ENCODE assay signal across 20 mouse cellular contexts in genomic region chr1:160330828-160331227, GRCm38 (mm10).
DNase-seq lines count a peak whose midpoint lies in the region; ATAC-seq and TF ChIP-seq lines count a peak whose summit lies in the region.
"Had no signal": no experiment of that assay in that cellular context is flagged by ENCODE, and none has a peak within 500 bp of the region (broad histone marks: within the 10 kb centered on the region; RNA-seq: fewer than 3 reads in every experiment).

No protein-coding gene starts in this region.

- peak overlapping the region; percentile 31; the same call in 1 of the 2 replicates for H3K4me2 ChIP-seq in liver, embryonic 16.5 days (ENCODE audit: low read depth, low read length)
- H3K4me2 ChIP-seq: forebrain, embryonic 15.5 days; hindbrain, embryonic 15.5 days; limb, embryonic 13.5 days had no signal

- TF ChIP-seq CTCF in left cerebral cortex, adult 2 months (IDR thresholded peaks at IDR 0.05) = no peak
- TF ChIP-seq CTCF in kidney, adult 2 months (conservative IDR thresholded peaks at IDR 0.05; ENCODE audit: insufficient read depth, insufficient read length, low read depth, low read length) = no peak

- ATAC-seq in liver, embryonic 16.5 days (ENCODE audit: low read depth) = no peak
- ATAC-seq: forebrain, embryonic 15.5 days; lung, postnatal 0 days had no signal

- H3K27me3 ChIP-seq in liver, embryonic 16.5 days (ENCODE audit: control insufficient read depth, insufficient read depth, low read depth, low read length) = no peaks in the 10 kb centered on the region
- no peaks in the 10 kb centered on the region for H3K27me3 ChIP-seq in kidney, adult 2 months (replicated peaks; ENCODE audit: control insufficient read depth, insufficient read depth, low read length)
- H3K27me3 ChIP-seq: forebrain, embryonic 15.5 days; hindbrain, embryonic 15.5 days; limb, embryonic 13.5 days had no signal

- H3K27ac ChIP-seq in left cerebral cortex, adult 2 months = peak overlapping the region; percentile 52
- peak overlapping the region; percentile 35; the same call in 1 of the 2 replicates for H3K27ac ChIP-seq in liver, embryonic 16.5 days (ENCODE audit: low read length)
- no peak overlapping the region for H3K27ac ChIP-seq in kidney, adult 2 months (ENCODE audit: insufficient read depth, low read depth, low read length)
- H3K27ac ChIP-seq: forebrain, embryonic 15.5 days; hindbrain, embryonic 15.5 days; limb, embryonic 13.5 days; midbrain, embryonic 10.5 days had no signal

- no peak for TF ChIP-seq POLR2A in kidney, adult 2 months (IDR thresholded peaks at IDR 0.05; ENCODE audit: low read depth, low read length)

- H3K4me1 ChIP-seq in liver, embryonic 16.5 days (ENCODE audit: control insufficient read depth, low read depth, low read length) = peaks cover 12% of the 10 kb centered on the region
- no peaks in the 10 kb centered on the region for H3K4me1 ChIP-seq in kidney, adult 2 months (ENCODE audit: control insufficient read depth, insufficient read depth, low read length)
- H3K4me1 ChIP-seq: forebrain, embryonic 15.5 days; limb, embryonic 13.5 days; midbrain, embryonic 10.5 days had no signal

- H3K9me3 ChIP-seq in liver, embryonic 16.5 days (replicated peaks; ENCODE audit: control insufficient read depth, low read length) = no peaks in the 10 kb centered on the region
- H3K9me3 ChIP-seq: forebrain, embryonic 15.5 days; G1E; hindbrain, embryonic 15.5 days; limb, embryonic 13.5 days; midbrain, embryonic 10.5 days had no signal

- intact Hi-C loops in left cerebral cortex, postnatal 10 days (cut with DNase I) = no loop called here
- intact Hi-C loops in left cerebral cortex, adult 2 months (cut with DNase I) = loop anchor here (2.0 kb wide), 1 partner anchor 32 kb away; no protein-coding TSS in a partner anchor

- no peak overlapping the region for H3K4me3 ChIP-seq in left cerebral cortex, adult 2 months
- H3K4me3 ChIP-seq in liver, embryonic 16.5 days (ENCODE audit: low read depth, low read length) = no peak overlapping the region
- no peak overlapping the region for H3K4me3 ChIP-seq in kidney, adult 2 months (ENCODE audit: insufficient read depth, low read depth, low read length)
- H3K4me3 ChIP-seq: forebrain, embryonic 15.5 days; hindbrain, embryonic 15.5 days; limb, embryonic 13.5 days; midbrain, embryonic 10.5 days had no signal

- H3K9ac ChIP-seq in liver, embryonic 16.5 days (ENCODE audit: low read depth, low read length) = no peak overlapping the region
- H3K9ac ChIP-seq: forebrain, embryonic 15.5 days; hindbrain, embryonic 15.5 days; limb, embryonic 13.5 days had no signal

- WGBS in liver, embryonic 16.5 days (ENCODE audit: insufficient replicate concordance) = 35% methylated on average over 1 of the region's 1 CpGs
- WGBS in kidney, adult 2 months = 36% methylated on average over 1 of the region's 1 CpGs

- no peaks in the 10 kb centered on the region for H3K36me3 ChIP-seq in liver, embryonic 16.5 days (ENCODE audit: control insufficient read depth, insufficient read depth)
- no peaks in the 10 kb centered on the region for H3K36me3 ChIP-seq in kidney, adult 2 months (ENCODE audit: control insufficient read depth, insufficient read depth, low read length)
- H3K36me3 ChIP-seq: forebrain, embryonic 15.5 days; hindbrain, embryonic 15.5 days; limb, embryonic 13.5 days; midbrain, embryonic 10.5 days had no signal

- peak; percentile 54 for DNase-seq in left cerebral cortex, adult 11 months (ENCODE audit: low spot score)
- no peak for DNase-seq in left cerebral cortex, postnatal 10 days (ENCODE audit: extremely low spot score in 1 of 2, low spot score in 2 of 2)
- peak; percentile 31 for DNase-seq in c-Kit-positive CD71-positive TER-119-negative erythroid progenitor cells, embryonic 14.5 days (ENCODE audit: low read depth)
- peak in 1 of 2 experiments; percentile 11 for DNase-seq in left cerebral cortex, adult 2 months (ENCODE audit: extremely low spot score in 1 of 2, low spot score in 2 of 2)
- no peak for DNase-seq in adrenal gland, postnatal 10 days
- DNase-seq in embryo, embryonic 10 days (ENCODE audit: low spot score) = no peak
- DNase-seq in kidney, adult 2 months = no peak
- DNase-seq: adrenal gland, adult 8-10 months; cerebellum, postnatal 10 days; gastrocnemius, postnatal 10 days; kidney, adult 11 months; kidney, postnatal 25 days; thymus, adult 18-20 months had no signal

Comparison
In these comparisons a context has a peak if more than half of its experiments do, and no peak if none do; other contexts are left out.
1. DNase-seq: peak in left cerebral cortex, adult 11 months (single experiment) and c-Kit-positive CD71-positive TER-119-negative erythroid progenitor cells, embryonic 14.5 days (single experiment); none in left cerebral cortex, postnatal 10 days (0 of 2), adrenal gland, postnatal 10 days (single experiment), embryo, embryonic 10 days (single experiment) and kidney, adult 2 months (single experiment).